Mouse (Mus musculus): ENCODE results near the gene Klk1b11. TPM values are rescaled to one million over a fixed set of nuclear protein-coding genes. Genes with fewer than 3 reads are reported as not detected.
"Not testable (repeated sequence)": the region's sequence is repeated elsewhere in the genome, so short reads cannot be mapped to it uniquely, and the experiment has no call there.

Klk1b11 gene
- not detected for total RNA-seq (2022)

GRCm38 (mm10) chr7:43995577-43995976 lies at the start of gene Klk1b11:
Klk1b11 (plus strand) TSS chr7:43995877.
- not testable (repeated sequence) for DNase-seq

- no peak for DNase-seq
These were observed 45.3 kb upstream of the Klk1b11 start, which contains the start of gene Klk1b8 for GRCm38 (mm10) chr7:43950364-43950763. Klk1b8 (plus strand) TSS chr7:43950664.

- DNase-seq: no peak
These were observed 43.0 kb upstream of the Klk1b11 start for GRCm38 (mm10) chr7:43952703-43953102.

GRCm38 (mm10) chr7:43966451-43966850 lies 29.2 kb upstream of the Klk1b11 start, which contains the start of gene Klk1b1:
Klk1b1 (plus strand) TSS chr7:43966751.
- DNase-seq: no peak

GRCm38 (mm10) chr7:43967058-43967457 lies 28.6 kb upstream of the Klk1b11 start:
- no peak for DNase-seq

GRCm38 (mm10) chr7:43967612-43968011 lies 28.1 kb upstream of the Klk1b11 start:
- no peak for DNase-seq

- DNase-seq: not testable (repeated sequence)
These were observed 19.9 kb upstream of the Klk1b11 start, which contains the start of gene Klk1b9 for GRCm38 (mm10) chr7:43975761-43976160. Klk1b9 (plus strand) TSS chr7:43976061.

- DNase-seq: no peak
These were observed 10.0 kb upstream of the Klk1b11 start for GRCm38 (mm10) chr7:43985657-43986056.

- DNase-seq: not testable (repeated sequence)
These were observed 856 bp upstream of the Klk1b11 start for GRCm38 (mm10) chr7:43994821-43995220.

GRCm38 (mm10) chr7:44004847-44005246 lies 9.2 kb downstream of the Klk1b11 start:
- DNase-seq: no peak

GRCm38 (mm10) chr7:44011868-44012267 lies 16.2 kb downstream of the Klk1b11 start, which contains the start of gene Klk1b26:
Klk1b26 (plus strand) TSS chr7:44012168.
- DNase-seq: not testable (repeated sequence)

- DNase-seq: not testable (repeated sequence)
These were observed 19.0 kb downstream of the Klk1b11 start for GRCm38 (mm10) chr7:44014666-44015065.

GRCm38 (mm10) chr7:44015071-44015470 lies 19.4 kb downstream of the Klk1b11 start:
- DNase-seq: no peak

Other genes starting within 250 kb of the Klk1b11 start
- gene Klk12, start 227.0 kb upstream of the Klk1b11 start, total RNA-seq (2022): not detected
- gene Klk11, start 221.3 kb upstream of the Klk1b11 start, total RNA-seq (2022): under 1 TPM in 1 of 4 experiments, not detected in 3; 0.32 TPM
- under 1 TPM; 0.23 to 0.68 (median 0.52) TPM for gene Klk10, start 214.8 kb upstream of the Klk1b11 start, total RNA-seq (2022)
- not detected for gene Klk9, start 204.0 kb upstream of the Klk1b11 start, total RNA-seq (2022)
- 1 to 10 TPM; 1.8 to 3.7 (median 3.2) TPM for gene Klk8, start 198.3 kb upstream of the Klk1b11 start, total RNA-seq (2022)
- not detected for gene Klk7, start 184.6 kb upstream of the Klk1b11 start, total RNA-seq (2022)
- gene Klk6, start 171.4 kb upstream of the Klk1b11 start, total RNA-seq (2022): not detected
- gene Klk5, start 153.9 kb upstream of the Klk1b11 start, total RNA-seq (2022): not detected
- gene Klk4, start 114.7 kb upstream of the Klk1b11 start, total RNA-seq (2022): not detected
- gene Klk15, start 62.1 kb upstream of the Klk1b11 start, total RNA-seq (2022): not detected
- not detected for gene Klk1b8, start 45.2 kb upstream of the Klk1b11 start, total RNA-seq (2022)
- gene Klk1b1, start 29.1 kb upstream of the Klk1b11 start, total RNA-seq (2022): not detected
- gene Klk1b9, start 19.8 kb upstream of the Klk1b11 start, total RNA-seq (2022): under 1 TPM in 1 of 4 experiments, not detected in 3; 0.35 TPM
- not detected for gene Klk1b26, start 16.3 kb downstream of the Klk1b11 start, total RNA-seq (2022)
- not detected for gene Klk1b27, start 56.4 kb downstream of the Klk1b11 start, total RNA-seq (2022)
- 1 to 10 TPM in 1 of 4 experiments, not detected in 3; 1.1 TPM for gene Klk1b21, start 106.5 kb downstream of the Klk1b11 start, total RNA-seq (2022)
- not detected for gene Klk1b22, start 116.8 kb downstream of the Klk1b11 start, total RNA-seq (2022)
- gene Klk1b16, start 140.9 kb downstream of the Klk1b11 start, total RNA-seq (2022): not detected
- under 1 TPM in 2 of 4 experiments, not detected in 2; 0.29 to 0.91 TPM for gene Klk1b24, start 192.4 kb downstream of the Klk1b11 start, total RNA-seq (2022)
- gene Klk1b3, start 202.3 kb downstream of the Klk1b11 start, total RNA-seq (2022): not detected
- not detected for gene Klk1b4, start 211.6 kb downstream of the Klk1b11 start, total RNA-seq (2022)
- not detected for gene Klk1b5, start 220.1 kb downstream of the Klk1b11 start, total RNA-seq (2022)
- 1 to 10 TPM in 1 of 4 experiments, under 1 TPM in 2, not detected in 1; 0.78 to 1.2 (median 0.89) TPM for gene Klk1, start 229.5 kb downstream of the Klk1b11 start, total RNA-seq (2022)
- not detected for gene Gm36864, start 240.3 kb downstream of the Klk1b11 start, total RNA-seq (2022)